In genomic region chr13:99107983-99108382, GRCm38 (mm10) we compare ENCODE assay signal across 19 mouse cellular contexts.
DNase-seq lines count a peak whose midpoint lies in the region; ATAC-seq lines count a peak whose summit lies in the region.
"Had no signal": no experiment of that assay in that cellular context is flagged by ENCODE, and none has a peak within 500 bp of the region (broad histone marks: within the 10 kb centered on the region; RNA-seq: fewer than 3 reads in every experiment).

No protein-coding gene starts in this region.

- peak overlapping the region; percentile 72 for H3K4me2 ChIP-seq in liver, embryonic 13.5 days
- H3K4me2 ChIP-seq: heart, embryonic 13.5 days; limb, embryonic 15.5 days; midbrain, embryonic 15.5 days had no signal

- peaks cover 56% of the 10 kb centered on the region for H3K27me3 ChIP-seq in heart, embryonic 10.5 days (ENCODE audit: insufficient read depth, poor library complexity, severe bottlenecking)
- H3K27me3 ChIP-seq in liver, embryonic 13.5 days, result no peaks in the 10 kb centered on the region
- H3K27me3 ChIP-seq: limb, embryonic 15.5 days; midbrain, embryonic 15.5 days; Patski had no signal

- H3K36me3 ChIP-seq in heart, embryonic 10.5 days, result no peaks in the 10 kb centered on the region
- H3K36me3 ChIP-seq in liver, embryonic 13.5 days, result no peaks in the 10 kb centered on the region
- H3K36me3 ChIP-seq: heart, embryonic 13.5 days; limb, embryonic 15.5 days; midbrain, embryonic 15.5 days had no signal

- H3K27ac ChIP-seq in heart, embryonic 10.5 days, result 0 out of 2 replicates have a peak overlapping the region, but pooled peaks have one; percentile 26
- peak overlapping the region; percentile 92 for H3K27ac ChIP-seq in liver, embryonic 13.5 days
- H3K27ac ChIP-seq: heart, embryonic 13.5 days; kidney, postnatal 0 days; limb, embryonic 15.5 days; midbrain, embryonic 15.5 days had no signal

- H3K4me3 ChIP-seq in heart, embryonic 10.5 days, result no peak overlapping the region
- peak overlapping the region; percentile 40 for H3K4me3 ChIP-seq in liver, embryonic 13.5 days (replicated peaks)
- H3K4me3 ChIP-seq: heart, embryonic 13.5 days; limb, embryonic 15.5 days; midbrain, embryonic 15.5 days had no signal

- 39% methylated on average over 4 of the region's 4 CpGs for WGBS in heart, embryonic 10.5 days
- WGBS in liver, embryonic 13.5 days (ENCODE audit: insufficient replicate concordance), result 18% methylated on average over 4 of the region's 4 CpGs

- peaks cover 10% of the 10 kb centered on the region; the same call in 1 of the 2 replicates for H3K4me1 ChIP-seq in heart, embryonic 10.5 days
- peaks cover 85% of the 10 kb centered on the region for H3K4me1 ChIP-seq in liver, embryonic 13.5 days (replicated peaks)
- H3K4me1 ChIP-seq: limb, embryonic 15.5 days; midbrain, embryonic 15.5 days had no signal

- ATAC-seq in liver, embryonic 13.5 days (ENCODE audit: low read depth), result peak; percentile 99
- ATAC-seq: forebrain, embryonic 16.5 days; inflammation-experienced regulatory T-cells, adult 6 months; midbrain, embryonic 15.5 days; Patski had no signal

- DNase-seq in heart, embryonic 10.5 days (ENCODE audit: low spot score), result peak; percentile 92
- no peak for DNase-seq in heart, adult 8-10 months (ENCODE audit: low spot score)
- peak; percentile 27 for DNase-seq in testis, postnatal 10 days (ENCODE audit: low spot score)
- no peak for DNase-seq in testis, postnatal 14 days (ENCODE audit: low spot score)
- DNase-seq in liver, embryonic 13.5 days, result peak; percentile 72
- DNase-seq in gastrocnemius, postnatal 10 days, result no peak
- no peak for DNase-seq in cerebellum, postnatal 25 days
- no peak for DNase-seq in thymus, postnatal 4 days
- DNase-seq: cerebellum, adult 2 months; layer of hippocampus, adult 9-11 months; right cerebral cortex, postnatal 14 days; thymus, postnatal 14 days had no signal

- H3K9ac ChIP-seq in liver, embryonic 13.5 days, result peak overlapping the region; percentile 73
- H3K9ac ChIP-seq: heart, embryonic 13.5 days; limb, embryonic 15.5 days; midbrain, embryonic 15.5 days had no signal

- no peaks in the 10 kb centered on the region for H3K9me3 ChIP-seq in heart, embryonic 10.5 days
- no peaks in the 10 kb centered on the region for H3K9me3 ChIP-seq in liver, embryonic 13.5 days (replicated peaks)
- H3K9me3 ChIP-seq: heart, embryonic 13.5 days; limb, embryonic 15.5 days; midbrain, embryonic 15.5 days had no signal

Comparison
In these comparisons a context has a peak if more than half of its experiments do, and no peak if none do; other contexts are left out.
1. DNase-seq: peak in heart, embryonic 10.5 days (single experiment), testis, postnatal 10 days (single experiment) and liver, embryonic 13.5 days (single experiment); none in heart, adult 8-10 months (single experiment), testis, postnatal 14 days (single experiment), gastrocnemius, postnatal 10 days (single experiment), cerebellum, postnatal 25 days (0 of 2) and thymus, postnatal 4 days (single experiment).